Mouse (Mus musculus) G1E (cell line): ENCODE data around the gene Fbxo36.

Experiments used
- CTCF ChIP-seq: IDR thresholded peaks from 2 replicates; pipeline ENCODE4 v1.5.1; 2012; ENCODE audit warnings: low read depth, low read length, inconsistent platforms, mixed read lengths
- GATA1 ChIP-seq: IDR thresholded peaks from 2 replicates; pipeline ENCODE4 v1.6.1; 2012; ENCODE audit warnings: borderline replicate concordance, low read length, inconsistent platforms, mixed read lengths
- GATA2 ChIP-seq: IDR thresholded peaks from 2 replicates; pipeline ENCODE4 v1.6.1; 2012; ENCODE audit warnings: low read depth, low read length, inconsistent platforms, borderline replicate concordance
- POLR2AphosphoS5 ChIP-seq: IDR thresholded peaks from 2 replicates; pipeline ENCODE4 v1.6.1; 2012; ENCODE audit warnings: low read depth, low read length, inconsistent platforms; ENCODE audit not compliant: insufficient replicate concordance
- TAL1 ChIP-seq: conservative IDR thresholded peaks from 2 replicates; pipeline ENCODE4 v1.6.1; 2012; ENCODE audit warnings: low read depth, low read length, inconsistent platforms, mixed read lengths

- TF ChIP-seq TAL1 (no peak), CTCF (no peak), GATA1 (no peak), POLR2AphosphoS5 (no peak), GATA2 (no peak)
These were observed 95.1 kb downstream of the Fbxo36 start, which contains the start of gene Slc16a14 for GRCm38 (mm10) chr1:84934503-84935333.
